29 mouse cellular contexts compared by ENCODE assay signal in genomic region chr7:19764581-19764980, GRCm38 (mm10). TPM values are rescaled to one million over a fixed set of nuclear protein-coding genes. Genes with fewer than 3 reads are reported as not detected.
DNase-seq lines count a peak whose midpoint lies in the region; ATAC-seq and TF ChIP-seq lines count a peak whose summit lies in the region.
"Had no signal": no experiment of that assay in that cellular context is flagged by ENCODE, and none has a peak within 500 bp of the region (broad histone marks: within the 10 kb centered on the region; RNA-seq: fewer than 3 reads in every experiment).

No protein-coding gene starts in this region.

- intact Hi-C loops in gastrocnemius, adult 2 months (cut with DNase I) = no loop called here
- intact Hi-C loops in heart, adult 2 months (cut with DNase I) = no loop called here

- no peak for ATAC-seq in heart, embryonic 11.5 days (replicated peaks; ENCODE audit: insufficient number of reproducible peaks, low FRiP score, low TSS enrichment)
- ATAC-seq: activated CD4-positive, CD25-positive, alpha-beta regulatory T cell, adult 4 months; CD4-positive, CD25-positive, alpha-beta regulatory T cell, adult 4 months; forebrain, embryonic 14.5 days; forebrain, embryonic 16.5 days; Patski had no signal

- no peak overlapping the region for H3K9ac ChIP-seq in heart, adult 2 months (ENCODE audit: low read depth, low read length)
- H3K9ac ChIP-seq in heart, embryonic 11.5 days (ENCODE audit: low read depth, low read length) = no peak overlapping the region
- H3K9ac ChIP-seq: embryonic facial prominence, embryonic 13.5 days; embryonic facial prominence, embryonic 15.5 days; forebrain, embryonic 12.5 days had no signal

- peaks cover 12% of the 10 kb centered on the region for H3K36me3 ChIP-seq in heart, adult 2 months (ENCODE audit: control insufficient read depth, insufficient read depth, low read length)
- H3K36me3 ChIP-seq in heart, embryonic 11.5 days (ENCODE audit: control insufficient read depth, insufficient read depth, low read length) = peaks cover 7% of the 10 kb centered on the region; the same call in 1 of the 2 replicates
- H3K36me3 ChIP-seq: forebrain, embryonic 12.5 days; G1E had no signal

- 46% methylated on average over 9 of the region's 9 CpGs for WGBS in heart, adult 2 months
- WGBS in heart, embryonic 11.5 days (ENCODE audit: insufficient replicate concordance) = 88% methylated on average over 9 of the region's 9 CpGs

- H3K4me3 ChIP-seq in gastrocnemius, adult 2 months = peak overlapping the region; percentile 5
- H3K4me3 ChIP-seq in heart, adult 2 months = no peak overlapping the region
- H3K4me3 ChIP-seq in heart, embryonic 11.5 days (ENCODE audit: low read depth, low read length) = no peak overlapping the region
- H3K4me3 ChIP-seq: embryonic facial prominence, embryonic 13.5 days; embryonic facial prominence, embryonic 15.5 days; erythroblast, embryonic 14.5 days; forebrain, embryonic 10.5 days; forebrain, embryonic 12.5 days had no signal

- no peak for TF ChIP-seq EP300 in heart, adult 2 months (IDR thresholded peaks at IDR 0.05; ENCODE audit: insufficient read depth, low read depth, low read length)

- peak; percentile 31 for DNase-seq in gastrocnemius, adult 2 months
- no peak for DNase-seq in gastrocnemius, adult 18-20 months (ENCODE audit: low spot score)
- peak in 1 of 2 experiments; percentile 52 for DNase-seq in heart, adult 2 months
- peak; percentile 39 to 59 for DNase-seq in kidney, postnatal 25 days
- no peak for DNase-seq in kidney, adult 9 months
- DNase-seq: adrenal gland, adult 8-10 months; adrenal gland, postnatal 14 days; B cell, adult 2 months; cerebellum, adult 11 months; cerebellum, adult 18-20 months; cerebellum, adult 8-10 months; cerebellum, adult 9-11 months; cerebellum, postnatal 14 days; cerebellum, postnatal 36 days; embryo, embryonic 11 days had no signal

- H3K79me2 ChIP-seq in heart, adult 2 months (replicated peaks; ENCODE audit: control insufficient read depth, insufficient read depth, low read length) = no peaks in the 10 kb centered on the region; the same call in 1 of the 2 replicates

- no peaks in the 10 kb centered on the region for H3K27me3 ChIP-seq in heart, adult 2 months (ENCODE audit: control insufficient read depth, insufficient read depth, low read length)
- no peaks in the 10 kb centered on the region for H3K27me3 ChIP-seq in heart, embryonic 11.5 days (ENCODE audit: control insufficient read depth, insufficient read depth, low read length)
- H3K27me3 ChIP-seq: embryonic facial prominence, embryonic 13.5 days; embryonic facial prominence, embryonic 15.5 days; Patski had no signal

- TF ChIP-seq CTCF in gastrocnemius, adult 2 months (IDR thresholded peaks at IDR 0.05) = no peak
- TF ChIP-seq CTCF in heart, adult 2 months (IDR thresholded peaks at IDR 0.05) = no peak

- peaks cover 17% of the 10 kb centered on the region for H3K4me1 ChIP-seq in heart, adult 2 months (ENCODE audit: control insufficient read depth, insufficient read depth, low read length)
- peaks cover 23% of the 10 kb centered on the region for H3K4me1 ChIP-seq in heart, embryonic 11.5 days (ENCODE audit: control insufficient read depth, insufficient read depth, low read length)

- no peak overlapping the region for H3K4me2 ChIP-seq in heart, embryonic 11.5 days
- H3K4me2 ChIP-seq: embryonic facial prominence, embryonic 13.5 days; embryonic facial prominence, embryonic 15.5 days; forebrain, embryonic 12.5 days had no signal

- peak overlapping the region; percentile 76 for H3K27ac ChIP-seq in gastrocnemius, adult 2 months
- peak overlapping the region; percentile 69 for H3K27ac ChIP-seq in heart, adult 2 months
- no peak overlapping the region for H3K27ac ChIP-seq in heart, embryonic 11.5 days (ENCODE audit: low read depth, low read length)
- H3K27ac ChIP-seq: embryonic facial prominence, embryonic 13.5 days; embryonic facial prominence, embryonic 15.5 days; forebrain, embryonic 10.5 days; forebrain, embryonic 12.5 days had no signal

- no peaks in the 10 kb centered on the region for H3K9me3 ChIP-seq in heart, embryonic 11.5 days (replicated peaks; ENCODE audit: control insufficient read depth, low read length)
- H3K9me3 ChIP-seq: embryonic facial prominence, embryonic 13.5 days; embryonic facial prominence, embryonic 15.5 days; forebrain, embryonic 12.5 days; G1E had no signal

- TF ChIP-seq POLR2A in heart, adult 2 months (IDR thresholded peaks at IDR 0.05; ENCODE audit: insufficient read depth, low read depth, low read length) = no peak

RNA-seq across cellular contexts. Expression of gene Bcam, which starts 6.2 kb away (rescaled TPM):
- 10 to 100 TPM; 21.9 to 26.7 TPM for total RNA-seq in gastrocnemius, adult 2 months (2021)
- 10 to 100 TPM; 17.4 to 28.5 TPM for total RNA-seq in gastrocnemius, adult 18-20 months (2021)
- 100 to 1,000 TPM; 190 to 214 TPM for total RNA-seq in heart, adult 2 months (2021)
- polyA plus RNA-seq in heart, adult 2 months (2012; rRNA removed) = 240 and 262 TPM in 2 replicates
- polyA plus RNA-seq in heart, embryonic 11.5 days (2014; fragmentation: Nextera tagmentation; extraction: Ambion mirVana) = 163 and 173 TPM in 2 replicates
- polyA plus RNA-seq: erythroblast, embryonic 14.5 days; G1E had no signal

RNA-seq across cellular contexts. Expression of gene Nectin2, which starts 14.3 kb away (rescaled TPM):
- 1 to 10 TPM; 1.4 to 1.5 TPM for total RNA-seq in gastrocnemius, adult 2 months (2021)
- total RNA-seq in gastrocnemius, adult 18-20 months (2021) = 1 to 10 TPM in 1 of 2 experiments, under 1 TPM in 1; 0.64 to 2.0 TPM
- total RNA-seq in heart, adult 2 months (2021) = 10 to 100 TPM; 30.2 to 41.4 TPM
- polyA plus RNA-seq in heart, adult 2 months (2012; rRNA removed) = 29.4 and 30.7 TPM in 2 replicates
- polyA plus RNA-seq in heart, embryonic 11.5 days (2014; fragmentation: Nextera tagmentation; extraction: Ambion mirVana) = 87.0 and 100 TPM in 2 replicates

RNA-seq across cellular contexts. Expression of gene Cblc, which starts 32.0 kb away (rescaled TPM):
- not detected for total RNA-seq in gastrocnemius, adult 2 months (2021)
- not detected for total RNA-seq in gastrocnemius, adult 18-20 months (2021)
- total RNA-seq in heart, adult 2 months (2021) = under 1 TPM; 0.63 to 0.77 TPM
- 0.41 and 1.2 TPM in 2 replicates for polyA plus RNA-seq in heart, adult 2 months (2012; rRNA removed)
- polyA plus RNA-seq in heart, embryonic 11.5 days (2014; fragmentation: Nextera tagmentation; extraction: Ambion mirVana) = 0.20 and 0.24 TPM in 2 replicates
- total RNA-seq: adrenal gland, postnatal 36 days; common myeloid progenitor, adult 5-6 weeks; G1E had no signal
- polyA plus RNA-seq: activated CD4-positive, CD25-positive, alpha-beta regulatory T cell, adult 4 months; CD4-positive, CD25-positive, alpha-beta regulatory T cell, adult 4 months; erythroblast, embryonic 14.5 days; forebrain, embryonic 14.5 days; forebrain, embryonic 16.5 days; G1E had no signal

RNA-seq across cellular contexts. Expression of gene Tomm40, which starts 49.3 kb away (rescaled TPM):
- 10 to 100 TPM; 41.0 to 52.4 TPM for total RNA-seq in gastrocnemius, adult 2 months (2021)
- 10 to 100 TPM; 40.8 to 44.0 TPM for total RNA-seq in gastrocnemius, adult 18-20 months (2021)
- 10 to 100 TPM; 92.7 to 98.2 TPM for total RNA-seq in heart, adult 2 months (2021)
- polyA plus RNA-seq in heart, adult 2 months (2012; rRNA removed) = 81.9 and 91.2 TPM in 2 replicates
- 142 and 154 TPM in 2 replicates for polyA plus RNA-seq in heart, embryonic 11.5 days (2014; fragmentation: Nextera tagmentation; extraction: Ambion mirVana)

RNA-seq across cellular contexts. Expression of gene Bcl3, which starts 58.0 kb away (rescaled TPM):
- 1 to 10 TPM; 1.3 to 1.5 TPM for total RNA-seq in gastrocnemius, adult 2 months (2021)
- total RNA-seq in gastrocnemius, adult 18-20 months (2021) = 1 to 10 TPM; 1.0 to 2.0 TPM
- 1 to 10 TPM; 3.5 to 6.1 TPM for total RNA-seq in heart, adult 2 months (2021)
- polyA plus RNA-seq in heart, adult 2 months (2012; rRNA removed) = 11.9 and 14.0 TPM in 2 replicates
- polyA plus RNA-seq in heart, embryonic 11.5 days (2014; fragmentation: Nextera tagmentation; extraction: Ambion mirVana) = 1.0 and 1.5 TPM in 2 replicates

Comparison
In these comparisons a context has a peak if more than half of its experiments do, and no peak if none do; other contexts are left out.
1. DNase-seq: peak in gastrocnemius, adult 2 months (single experiment) and kidney, postnatal 25 days (2 of 2); none in gastrocnemius, adult 18-20 months (single experiment) and kidney, adult 9 months (single experiment).
2. RNA of gene Bcam, which starts 6.2 kb away (total RNA-seq): 190 to 214 TPM in heart, adult 2 months; 17.4 to 28.5 TPM in gastrocnemius, adult 18-20 months and 21.9 to 26.7 TPM in gastrocnemius, adult 2 months; every median in the first group is over 4 times any median in the second.
3. RNA of gene Nectin2, which starts 14.3 kb away (total RNA-seq): 30.2 to 41.4 TPM in heart, adult 2 months; 0.64 to 2.0 TPM in gastrocnemius, adult 18-20 months and 1.4 to 1.5 TPM in gastrocnemius, adult 2 months; every median in the first group is over 10 times any median in the second.